In the genomic region with DNA sequence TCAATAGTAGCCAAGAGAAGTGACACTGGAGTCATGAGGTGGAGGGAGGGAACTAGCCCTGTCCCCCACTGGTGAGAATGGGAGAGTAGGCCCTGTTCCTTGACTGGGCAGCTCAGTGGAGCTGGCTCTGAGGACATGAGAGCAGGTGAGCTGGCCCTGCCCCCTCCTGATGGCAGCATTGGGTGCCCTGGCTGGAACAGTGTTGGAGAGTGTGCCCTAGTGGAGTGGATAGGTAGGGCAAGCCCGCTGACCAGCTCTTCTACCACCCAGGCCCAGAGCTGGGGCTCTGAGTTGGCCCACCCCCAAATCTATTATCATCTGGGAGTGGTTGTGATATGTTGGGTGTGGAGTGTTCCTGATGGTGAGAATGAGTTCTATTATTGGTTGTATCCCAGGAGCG, we compare ENCODE assay signal across 13 mouse cellular contexts. TPM values are rescaled to one million over a fixed set of nuclear protein-coding genes. Genes with fewer than 3 reads are reported as not detected.
A peak's percentile ranks its signal among the peaks of the same experiment; 100 is the strongest.
DNase-seq lines count a peak whose midpoint lies in the region; ATAC-seq lines count a peak whose summit lies in the region.
"Had no signal": no experiment of that assay in that cellular context is flagged by ENCODE, and none has a peak within 500 bp of the region (broad histone marks: within the 10 kb centered on the region; RNA-seq: fewer than 3 reads in every experiment).

No protein-coding gene starts in this region.

- H3K4me1 ChIP-seq in hindbrain, embryonic 15.5 days (replicated peaks) = peaks cover 18% of the 10 kb centered on the region
- H3K4me1 ChIP-seq in hindbrain, embryonic 11.5 days (replicated peaks; ENCODE audit: control insufficient read depth, insufficient read depth, low read length) = 0 out of 2 replicates have a peak, but pooled peaks cover 2% of the 10 kb centered on the region
- peaks cover 5% of the 10 kb centered on the region for H3K4me1 ChIP-seq in lung, embryonic 16.5 days (replicated peaks; ENCODE audit: control insufficient read depth, insufficient read depth, low read length)
- peaks cover 16% of the 10 kb centered on the region for H3K4me1 ChIP-seq in heart, embryonic 16.5 days (ENCODE audit: control insufficient read depth, insufficient read depth, low read length)

- no peak overlapping the region for H3K4me2 ChIP-seq in hindbrain, embryonic 15.5 days
- no peak overlapping the region for H3K4me2 ChIP-seq in hindbrain, embryonic 11.5 days (replicated peaks; ENCODE audit: low read depth, low read length)
- H3K4me2 ChIP-seq in lung, embryonic 16.5 days (ENCODE audit: low read depth, low read length) = no peak overlapping the region
- no peak overlapping the region for H3K4me2 ChIP-seq in heart, embryonic 16.5 days (ENCODE audit: low read depth, low read length)
- H3K4me2 ChIP-seq: limb, embryonic 15.5 days had no signal

- H3K36me3 ChIP-seq in hindbrain, embryonic 15.5 days = no peaks in the 10 kb centered on the region
- no peaks in the 10 kb centered on the region for H3K36me3 ChIP-seq in hindbrain, embryonic 11.5 days (ENCODE audit: control insufficient read depth, insufficient read depth, low read length)
- no peaks in the 10 kb centered on the region for H3K36me3 ChIP-seq in lung, embryonic 16.5 days (ENCODE audit: control insufficient read depth, insufficient read depth, low read length)
- H3K36me3 ChIP-seq in heart, embryonic 16.5 days (ENCODE audit: control insufficient read depth, insufficient read depth) = no peaks in the 10 kb centered on the region
- H3K36me3 ChIP-seq: limb, embryonic 15.5 days had no signal

- peak; percentile 42; the same call in 1 of the 2 replicates for ATAC-seq in hindbrain, embryonic 15.5 days (ENCODE audit: low FRiP score, low read depth)
- ATAC-seq in hindbrain, embryonic 11.5 days (ENCODE audit: low FRiP score) = no peak
- ATAC-seq in lung, embryonic 16.5 days (ENCODE audit: low read depth) = peak; percentile 38; the same call in 1 of the 2 replicates
- peak; percentile 29; the same call in 1 of the 2 replicates for ATAC-seq in heart, embryonic 16.5 days (replicated peaks; ENCODE audit: extremely low read depth, insufficient read depth, low FRiP score)
- ATAC-seq in megakaryocyte, adult 5-6 weeks (ENCODE audit: poor library complexity, severe bottlenecking) = peak; percentile 60

- H3K27ac ChIP-seq in hindbrain, embryonic 15.5 days (replicated peaks) = no peak overlapping the region
- no peak overlapping the region for H3K27ac ChIP-seq in hindbrain, embryonic 11.5 days (ENCODE audit: low read depth, low read length)
- H3K27ac ChIP-seq in lung, embryonic 16.5 days (ENCODE audit: low read length) = no peak overlapping the region
- no peak overlapping the region for H3K27ac ChIP-seq in heart, embryonic 16.5 days (ENCODE audit: low read length)
- H3K27ac ChIP-seq: left cerebral cortex, adult 2 months; limb, embryonic 15.5 days had no signal

- no peaks in the 10 kb centered on the region for H3K9me3 ChIP-seq in hindbrain, embryonic 15.5 days
- no peaks in the 10 kb centered on the region for H3K9me3 ChIP-seq in hindbrain, embryonic 11.5 days (ENCODE audit: control insufficient read depth, low read length)
- H3K9me3 ChIP-seq in lung, embryonic 16.5 days (ENCODE audit: control insufficient read depth, low read length) = no peaks in the 10 kb centered on the region
- no peaks in the 10 kb centered on the region for H3K9me3 ChIP-seq in heart, embryonic 16.5 days (replicated peaks; ENCODE audit: control insufficient read depth, low read length)
- H3K9me3 ChIP-seq: limb, embryonic 15.5 days had no signal

- H3K27me3 ChIP-seq in hindbrain, embryonic 15.5 days = no peaks in the 10 kb centered on the region
- no peaks in the 10 kb centered on the region for H3K27me3 ChIP-seq in hindbrain, embryonic 11.5 days (ENCODE audit: control insufficient read depth, insufficient read depth, low read length)
- no peaks in the 10 kb centered on the region for H3K27me3 ChIP-seq in lung, embryonic 16.5 days (ENCODE audit: control insufficient read depth, insufficient read depth, low read depth, low read length)
- H3K27me3 ChIP-seq in heart, embryonic 16.5 days (ENCODE audit: control insufficient read depth, insufficient read depth, low read length) = no peaks in the 10 kb centered on the region
- H3K27me3 ChIP-seq: CH12.LX; limb, embryonic 15.5 days had no signal

- no peak for DNase-seq in hindbrain, embryonic 11.5 days (ENCODE audit: low spot score)
- DNase-seq in lung, postnatal 10 days = no peak
- DNase-seq in left cerebral cortex, postnatal 14 days (ENCODE audit: low spot score in 2 of 2) = no peak
- DNase-seq in layer of hippocampus, postnatal 14 days (ENCODE audit: low spot score in 2 of 2) = no peak
- DNase-seq: adrenal gland, adult 2 months; thymus, adult 2 months had no signal

- WGBS in hindbrain, embryonic 15.5 days = 88% methylated on average over 2 of the region's 2 CpGs
- 86% methylated on average over 2 of the region's 2 CpGs for WGBS in hindbrain, embryonic 11.5 days
- 78% methylated on average over 2 of the region's 2 CpGs for WGBS in lung, embryonic 16.5 days
- WGBS in heart, embryonic 16.5 days = 75% methylated on average over 2 of the region's 2 CpGs

- H3K4me3 ChIP-seq in hindbrain, embryonic 15.5 days = no peak overlapping the region
- H3K4me3 ChIP-seq in hindbrain, embryonic 11.5 days (ENCODE audit: low read depth, low read length) = no peak overlapping the region
- no peak overlapping the region for H3K4me3 ChIP-seq in lung, embryonic 16.5 days (ENCODE audit: low read length)
- no peak overlapping the region for H3K4me3 ChIP-seq in heart, embryonic 16.5 days (ENCODE audit: low read length)
- H3K4me3 ChIP-seq: left cerebral cortex, adult 2 months; limb, embryonic 15.5 days had no signal

- intact Hi-C loops in left cerebral cortex, postnatal 14 days (cut with DNase I) = no loop called here

- H3K9ac ChIP-seq in hindbrain, embryonic 15.5 days = no peak overlapping the region
- no peak overlapping the region for H3K9ac ChIP-seq in hindbrain, embryonic 11.5 days (ENCODE audit: low read depth, low read length)
- no peak overlapping the region for H3K9ac ChIP-seq in lung, embryonic 16.5 days (ENCODE audit: low read length)
- no peak overlapping the region for H3K9ac ChIP-seq in heart, embryonic 16.5 days (ENCODE audit: low read length)
- H3K9ac ChIP-seq: limb, embryonic 15.5 days had no signal

RNA-seq across cellular contexts. Expression of gene Wdfy2, which starts 47.7 kb away (rescaled TPM):
- 7.6 and 8.1 TPM in 2 replicates for polyA plus RNA-seq in hindbrain, embryonic 15.5 days (2015; fragmentation: Nextera tagmentation; extraction: Ambion mirVana)
- polyA plus RNA-seq in hindbrain, embryonic 11.5 days (2014; fragmentation: Nextera tagmentation; extraction: Ambion mirVana) = 12.5 and 17.0 TPM in 2 replicates
- 7.0 and 7.7 TPM in 2 replicates for polyA plus RNA-seq in lung, embryonic 16.5 days (2015; fragmentation: Nextera tagmentation; extraction: Ambion mirVana)
- 4.0 and 4.5 TPM in 2 replicates for polyA plus RNA-seq in heart, embryonic 16.5 days (2015; fragmentation: Nextera tagmentation; extraction: Ambion mirVana)
- 35.4 and 35.8 TPM in 2 replicates for total RNA-seq in megakaryocyte, adult 5-6 weeks (2015)
- 45.7 and 51.7 TPM in 2 replicates for total RNA-seq in megakaryocyte, adult 5-6 weeks (2017)
- 10 to 100 TPM; 10.1 to 10.9 TPM for total RNA-seq in left cerebral cortex, postnatal 14 days (2021)
- 10 to 100 TPM; 14.6 TPM for total RNA-seq in layer of hippocampus, postnatal 14 days (2021)
